In the genomic region with DNA sequence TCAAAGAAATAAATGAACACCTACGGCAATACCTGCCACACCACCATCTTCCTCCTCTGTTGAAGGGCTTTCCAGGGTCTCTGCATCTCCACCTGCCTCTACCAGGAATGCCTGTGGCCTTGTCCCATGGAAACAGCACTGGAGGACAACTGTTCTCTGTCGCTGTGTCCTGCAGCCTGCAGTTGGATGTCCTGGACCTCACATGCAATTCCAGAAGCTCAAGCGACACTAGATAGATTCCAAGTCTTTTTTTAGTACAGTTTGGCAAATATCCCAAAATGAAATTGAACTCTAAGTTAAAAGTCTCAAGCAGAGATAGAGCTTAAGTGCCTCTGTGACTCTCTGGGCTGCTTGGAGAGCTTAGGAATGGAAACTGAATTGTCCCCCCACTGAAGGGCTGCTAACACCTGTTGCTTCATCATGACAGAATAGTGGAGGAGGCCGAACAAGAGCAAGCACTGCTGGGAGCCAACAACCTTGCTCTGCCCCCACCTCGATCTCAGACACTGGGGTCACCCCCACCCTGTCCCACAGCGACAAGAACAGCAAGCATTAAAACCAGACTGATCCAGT, we compare ENCODE assay signal across 22 mouse cellular contexts. TPM values are rescaled to one million over a fixed set of nuclear protein-coding genes. Genes with fewer than 3 reads are reported as not detected.
DNase-seq lines count a peak whose midpoint lies in the region; ATAC-seq lines count a peak whose summit lies in the region.
"Had no signal": no experiment of that assay in that cellular context is flagged by ENCODE, and none has a peak within 500 bp of the region (broad histone marks: within the 10 kb centered on the region; RNA-seq: fewer than 3 reads in every experiment).

No protein-coding gene starts in this region.

- H3K36me3 ChIP-seq in heart, embryonic 13.5 days = no peaks in the 10 kb centered on the region
- no peaks in the 10 kb centered on the region for H3K36me3 ChIP-seq in midbrain, embryonic 14.5 days (ENCODE audit: control insufficient read depth, insufficient read depth, low read length)
- H3K36me3 ChIP-seq: liver, embryonic 12.5 days had no signal

- H3K9ac ChIP-seq in heart, embryonic 13.5 days = peak overlapping the region; percentile 55; the same call in 1 of the 2 replicates
- no peak overlapping the region for H3K9ac ChIP-seq in midbrain, embryonic 14.5 days (replicated peaks; ENCODE audit: low read length)
- H3K9ac ChIP-seq: forebrain, embryonic 13.5 days; liver, embryonic 12.5 days had no signal

- H3K4me2 ChIP-seq in heart, embryonic 13.5 days = peak overlapping the region; percentile 46
- no peak overlapping the region for H3K4me2 ChIP-seq in midbrain, embryonic 14.5 days (ENCODE audit: low read length)
- H3K4me2 ChIP-seq: forebrain, embryonic 13.5 days; liver, embryonic 12.5 days had no signal

- H3K4me3 ChIP-seq in heart, embryonic 13.5 days = peak overlapping the region; percentile 33
- no peak overlapping the region for H3K4me3 ChIP-seq in midbrain, embryonic 14.5 days (replicated peaks; ENCODE audit: low read depth, low read length)
- H3K4me3 ChIP-seq: erythroblast, embryonic 14.5 days; forebrain, embryonic 13.5 days; left cerebral cortex, adult 2 months; liver, embryonic 12.5 days; megakaryocyte, embryonic 14.5 days had no signal

- peak overlapping the region; percentile 89 for H3K27ac ChIP-seq in heart, embryonic 13.5 days (replicated peaks)
- no peak overlapping the region for H3K27ac ChIP-seq in midbrain, embryonic 14.5 days (replicated peaks; ENCODE audit: low read depth, low read length)
- H3K27ac ChIP-seq: forebrain, embryonic 13.5 days; left cerebral cortex, adult 2 months; liver, embryonic 12.5 days had no signal

- H3K4me1 ChIP-seq in heart, embryonic 13.5 days = peaks cover 35% of the 10 kb centered on the region
- H3K4me1 ChIP-seq in midbrain, embryonic 14.5 days (ENCODE audit: control insufficient read depth, insufficient read depth, low read length) = no peaks in the 10 kb centered on the region
- H3K4me1 ChIP-seq: forebrain, embryonic 13.5 days; liver, embryonic 12.5 days; megakaryocyte, embryonic 14.5 days had no signal

- intact Hi-C loops in heart, postnatal 36 days (cut with DNase I) = no loop called here

- WGBS in heart, embryonic 13.5 days = 37% methylated on average over 6 of the region's 6 CpGs
- 83% methylated on average over 6 of the region's 6 CpGs for WGBS in midbrain, embryonic 14.5 days

- peak; percentile 1 for DNase-seq in kidney, adult 9 months
- DNase-seq in kidney, adult 11 months = no peak
- DNase-seq in heart, adult 8-10 months (ENCODE audit: low spot score) = peak; percentile 48
- peak; percentile 15 to 29 for DNase-seq in heart, postnatal 36 days
- no peak for DNase-seq in c-Kit-positive CD71-positive TER-119-positive erythroid progenitor cells, embryonic 14.5 days (ENCODE audit: low spot score)
- DNase-seq in midbrain, embryonic 14.5 days = no peak
- DNase-seq: adrenal gland, postnatal 36 days; B cell, adult 2 months; cerebellum, adult 2 months; gastrocnemius, postnatal 14 days; kidney, adult 18-20 months; kidney, postnatal 25 days; left cerebral cortex, postnatal 4 days; lung, postnatal 14 days; right cerebral cortex, postnatal 25 days had no signal

- H3K27me3 ChIP-seq in heart, embryonic 13.5 days (replicated peaks) = no peaks in the 10 kb centered on the region
- no peaks in the 10 kb centered on the region for H3K27me3 ChIP-seq in midbrain, embryonic 14.5 days (ENCODE audit: control insufficient read depth, insufficient read depth, low read length)
- H3K27me3 ChIP-seq: forebrain, embryonic 13.5 days had no signal

- no peaks in the 10 kb centered on the region for H3K9me3 ChIP-seq in heart, embryonic 13.5 days
- no peaks in the 10 kb centered on the region for H3K9me3 ChIP-seq in midbrain, embryonic 14.5 days (ENCODE audit: control insufficient read depth, low read length)
- H3K9me3 ChIP-seq: forebrain, embryonic 13.5 days; liver, embryonic 12.5 days; megakaryocyte, embryonic 14.5 days had no signal

- peak; percentile 44; the same call in 1 of the 2 replicates for ATAC-seq in heart, embryonic 13.5 days (ENCODE audit: extremely low read depth, insufficient number of reproducible peaks, low FRiP score, low TSS enrichment)
- no peak for ATAC-seq in midbrain, embryonic 14.5 days (ENCODE audit: low FRiP score, low TSS enrichment)
- ATAC-seq: forebrain, embryonic 13.5 days; liver, embryonic 12.5 days had no signal

RNA-seq across cellular contexts. Expression of a gene that starts 22.9 kb away (rescaled TPM):
- total RNA-seq in heart, adult 8-10 months (2022) = 10 to 100 TPM; 14.4 to 18.5 (median 15.6) TPM
- 19.9 and 23.8 TPM in 2 replicates for polyA plus RNA-seq in heart, embryonic 13.5 days (2015; fragmentation: Nextera tagmentation; extraction: Ambion mirVana)
- total RNA-seq in heart, postnatal 36 days (2021) = 10 to 100 TPM; 14.8 to 18.4 TPM
- polyA plus RNA-seq in midbrain, embryonic 14.5 days (2014; fragmentation: Nextera tagmentation; extraction: Ambion mirVana) = not detected in 2 replicates
- total RNA-seq: adrenal gland, postnatal 36 days had no signal
- polyA plus RNA-seq: erythroblast, embryonic 14.5 days; forebrain, embryonic 13.5 days; hindbrain, embryonic 11.5 days; liver, embryonic 12.5 days had no signal

Comparison
In these comparisons a context has a peak if more than half of its experiments do, and no peak if none do; other contexts are left out.
1. DNase-seq: peak in kidney, adult 9 months (single experiment), heart, adult 8-10 months (single experiment) and heart, postnatal 36 days (2 of 2); none in kidney, adult 11 months (single experiment), c-Kit-positive CD71-positive TER-119-positive erythroid progenitor cells, embryonic 14.5 days (single experiment) and midbrain, embryonic 14.5 days (single experiment).